Mouse (Mus musculus): Measurements from ENCODE around the gene Slc44a4. TPM values are rescaled to one million over a fixed set of nuclear protein-coding genes. Genes with fewer than 3 reads are reported as not detected.
"Not testable (repeated sequence)": the region's sequence is repeated elsewhere in the genome, so short reads cannot be mapped to it uniquely, and the experiment has no call there.

Slc44a4 gene
- total RNA-seq, 2 experiments from 2014 or later = 0.09 TPM; not detected in 1

GRCm38 (mm10) chr17:34955884-34956283, 41.6 kb downstream of the Slc44a4 start:
- intact Hi-C loops (cut with DNase I; ENCODE audit: low total_unique reads) = no loop called here
- DNase-seq = no peak

- intact Hi-C loops (cut with DNase I; ENCODE audit: low total_unique reads) = no loop called here
- no peak for DNase-seq
These were observed 42.1 kb downstream of the Slc44a4 start for GRCm38 (mm10) chr17:34956340-34956739.

- DNase-seq; intact Hi-C loops (cut with DNase I; ENCODE audit: low total_unique reads): not testable (repeated sequence)
These were observed 43.0 kb downstream of the Slc44a4 start for GRCm38 (mm10) chr17:34957291-34957690.

- DNase-seq; intact Hi-C loops (cut with DNase I; ENCODE audit: low total_unique reads): not testable (repeated sequence)
These were observed 43.7 kb downstream of the Slc44a4 start for GRCm38 (mm10) chr17:34957966-34958365.

- intact Hi-C loops (cut with DNase I; ENCODE audit: low total_unique reads); DNase-seq: not testable (repeated sequence)
These were observed 44.5 kb downstream of the Slc44a4 start for GRCm38 (mm10) chr17:34958734-34959129.

- intact Hi-C loops (cut with DNase I; ENCODE audit: low total_unique reads) = not testable (repeated sequence)
- peak; percentile 64 for DNase-seq
These were observed 45.0 kb downstream of the Slc44a4 start, which contains the start of gene Hspa1b for GRCm38 (mm10) chr17:34959130-34959778. Hspa1b (minus strand) TSS chr17:34959238.

GRCm38 (mm10) chr17:34959881-34960515, 45.7 kb downstream of the Slc44a4 start:
- intact Hi-C loops (cut with DNase I; ENCODE audit: low total_unique reads) = no loop called here
- no peak for DNase-seq

- DNase-seq = no peak
- intact Hi-C loops (cut with DNase I; ENCODE audit: low total_unique reads) = no loop called here
These were observed 46.6 kb downstream of the Slc44a4 start for GRCm38 (mm10) chr17:34960702-34961493.

- intact Hi-C loops (cut with DNase I; ENCODE audit: low total_unique reads) = no loop called here
- no peak for DNase-seq
These were observed 47.9 kb downstream of the Slc44a4 start for GRCm38 (mm10) chr17:34962125-34962524.

GRCm38 (mm10) chr17:34962841-34963240, 48.6 kb downstream of the Slc44a4 start:
- DNase-seq = no peak
- intact Hi-C loops (cut with DNase I; ENCODE audit: low total_unique reads) = no loop called here

- no peak for DNase-seq
- intact Hi-C loops (cut with DNase I; ENCODE audit: low total_unique reads) = no loop called here
These were observed 50.4 kb downstream of the Slc44a4 start for GRCm38 (mm10) chr17:34964640-34965049.

- intact Hi-C loops (cut with DNase I; ENCODE audit: low total_unique reads) = no loop called here
- DNase-seq = no peak
These were observed 51.4 kb downstream of the Slc44a4 start for GRCm38 (mm10) chr17:34965627-34966026.

- intact Hi-C loops (cut with DNase I; ENCODE audit: low total_unique reads); DNase-seq: not testable (repeated sequence)
These were observed 55.6 kb downstream of the Slc44a4 start, which contains the start of gene Gm20481 for GRCm38 (mm10) chr17:34969822-34970221. Gm20481 (plus strand) TSS chr17:34969912.

GRCm38 (mm10) chr17:34970850-34971249, 56.6 kb downstream of the Slc44a4 start:
- intact Hi-C loops (cut with DNase I; ENCODE audit: low total_unique reads); DNase-seq: not testable (repeated sequence)

- intact Hi-C loops (cut with DNase I; ENCODE audit: low total_unique reads) = not testable (repeated sequence)
These were observed 57.4 kb downstream of the Slc44a4 start for GRCm38 (mm10) chr17:34971694-34972068.

GRCm38 (mm10) chr17:34972069-34972749, 57.9 kb downstream of the Slc44a4 start, which contains the start of the genes Hspa1a and Hspa1l:
Hspa1a (minus strand) TSS chr17:34972156.
Hspa1l (plus strand) TSS chr17:34972703.
- intact Hi-C loops (cut with DNase I; ENCODE audit: low total_unique reads) = not testable (repeated sequence)
- DNase-seq = peak; percentile 82

More at GRCm38 (mm10) chr17:34971694-34972068, 57.4 kb downstream of the Slc44a4 start:
- not testable (repeated sequence) for DNase-seq

GRCm38 (mm10) chr17:34975581-34976492, 61.6 kb downstream of the Slc44a4 start:
- no peak for DNase-seq
- intact Hi-C loops (cut with DNase I; ENCODE audit: low total_unique reads) = no loop called here

- no peak for DNase-seq
- intact Hi-C loops (cut with DNase I; ENCODE audit: low total_unique reads) = no loop called here
These were observed 62.7 kb downstream of the Slc44a4 start for GRCm38 (mm10) chr17:34977000-34977399.

All from gastrocnemius, postnatal 14 days (tissue).